Mouse (Mus musculus): Measurements from ENCODE around the gene Hmx1.

Gene Hmx1

GRCm38 (mm10) chr5:35398310-35398910 is 9.5 kb downstream of the Hmx1 start:
- DNase-seq (ENCODE audit: low spot score), result no peak

DNA sequence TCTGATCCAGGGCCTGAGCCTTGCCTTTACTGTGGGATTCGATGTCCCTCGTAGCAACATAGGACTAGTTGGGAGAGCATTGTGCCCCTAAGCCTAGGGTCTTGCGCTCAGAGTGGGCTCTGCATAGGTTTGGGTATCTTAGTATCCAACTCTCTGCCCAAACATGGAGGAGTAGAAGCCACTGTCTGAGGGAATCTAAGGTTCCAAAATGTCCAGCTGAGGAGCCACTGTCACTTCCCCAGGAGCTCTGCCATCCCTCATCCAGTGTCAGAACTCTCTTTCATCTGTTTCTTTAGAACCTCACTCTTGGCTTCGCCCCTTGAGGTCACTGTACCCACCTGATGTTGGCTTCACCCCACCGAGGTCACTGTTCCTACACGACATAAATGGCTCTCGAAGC is 10.2 kb downstream of the Hmx1 start:
- no peak for DNase-seq (ENCODE audit: low spot score)

GRCm38 (mm10) chr5:35399704-35400320 is 10.9 kb downstream of the Hmx1 start:
- DNase-seq (ENCODE audit: low spot score), result peak; percentile 24

- DNase-seq (ENCODE audit: low spot score), result no peak
Observed at GRCm38 (mm10) chr5:35401240-35401639, 12.3 kb downstream of the Hmx1 start.

GRCm38 (mm10) chr5:35407411-35407930 is 18.6 kb downstream of the Hmx1 start:
- DNase-seq (ENCODE audit: low spot score), result no peak

DNA sequence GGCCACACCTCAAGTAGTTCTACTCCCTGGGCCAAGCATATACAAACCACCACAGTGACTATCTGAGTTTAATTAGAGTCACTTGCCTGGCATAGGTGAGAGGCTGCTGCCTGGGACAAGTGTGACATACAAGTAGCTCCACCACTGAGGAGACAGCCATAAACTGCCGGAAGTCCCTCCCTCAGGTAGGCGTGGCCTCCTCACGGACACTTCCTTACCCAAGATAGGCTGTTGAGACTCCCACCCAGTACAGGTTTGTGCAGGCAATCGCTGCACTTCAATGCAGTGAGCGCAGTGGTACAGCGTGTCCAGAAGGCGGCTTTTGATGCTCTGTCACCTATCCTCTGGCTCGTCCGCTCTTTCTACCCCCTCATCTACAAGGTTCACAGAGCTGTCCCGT is 22.1 kb downstream of the Hmx1 start:
- DNase-seq (ENCODE audit: low spot score), result peak; percentile 53

DNA sequence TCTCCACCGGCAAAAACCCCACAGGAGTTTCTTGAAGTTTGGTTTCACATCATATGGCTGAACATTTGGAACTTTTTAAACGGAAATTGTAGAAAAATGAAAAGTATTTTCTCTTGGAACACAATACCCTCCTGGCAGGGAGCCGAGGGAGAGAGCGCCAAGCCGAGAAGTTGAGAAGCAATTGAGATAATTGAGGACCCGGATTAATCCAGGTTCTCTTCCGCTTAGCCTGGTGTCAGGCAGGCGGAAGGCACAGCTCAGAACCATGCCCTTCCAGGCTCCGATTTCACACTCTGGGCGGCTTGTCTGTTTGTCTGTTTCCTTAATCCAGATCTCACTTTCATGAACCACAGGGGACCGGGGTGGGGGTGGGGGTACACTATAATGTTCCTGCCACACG is 23.9 kb downstream of the Hmx1 start:
- no peak for DNase-seq (ENCODE audit: low spot score)

- no peak for DNase-seq (ENCODE audit: low spot score)
Observed at GRCm38 (mm10) chr5:35417707-35418106, 28.8 kb downstream of the Hmx1 start.

DNA sequence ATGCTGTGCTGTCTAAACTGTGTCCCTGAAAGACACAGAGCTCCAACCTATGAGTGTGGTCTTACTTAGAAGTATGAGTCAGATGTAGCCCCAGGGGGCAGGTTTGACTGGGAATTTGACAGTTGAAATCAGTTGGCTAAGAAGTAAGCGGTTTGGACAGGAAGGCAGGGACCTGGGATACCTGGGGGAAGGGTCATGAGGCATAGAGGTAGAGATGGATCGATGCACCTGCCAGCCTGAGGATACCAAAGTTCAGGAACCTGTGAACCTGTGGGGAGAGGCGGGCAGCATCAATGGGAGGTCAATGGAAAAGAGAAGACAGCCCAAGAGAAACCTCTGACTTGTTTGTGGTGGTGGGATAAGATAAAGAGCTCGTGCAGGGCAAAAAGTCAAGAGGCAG is 32.7 kb downstream of the Hmx1 start:
- no peak for DNase-seq (ENCODE audit: low spot score)

DNA sequence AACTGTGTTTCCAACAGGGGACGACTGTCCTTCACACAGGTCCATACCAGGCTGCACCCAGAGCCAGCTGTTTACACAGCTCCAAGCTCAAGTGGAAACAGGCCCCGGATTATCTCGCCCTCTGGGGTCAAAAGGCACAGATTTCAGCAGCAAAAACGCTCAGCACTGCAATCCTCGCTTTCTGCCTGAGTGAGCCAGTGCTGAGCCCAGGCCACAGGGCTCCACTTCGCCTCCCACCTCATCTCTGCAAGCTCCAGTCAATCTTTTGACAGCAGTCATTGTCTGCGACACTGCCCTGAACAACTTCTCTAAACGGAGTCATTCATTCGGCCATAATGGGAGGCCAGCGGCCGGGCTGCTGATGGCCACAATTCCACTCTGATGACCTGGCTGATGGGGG is 36.3 kb downstream of the Hmx1 start:
- DNase-seq (ENCODE audit: low spot score), result no peak

GRCm38 (mm10) chr5:35427901-35428300 is 39.0 kb downstream of the Hmx1 start:
- no peak for DNase-seq (ENCODE audit: low spot score)

GRCm38 (mm10) chr5:35428421-35428820 is 39.5 kb downstream of the Hmx1 start:
- DNase-seq (ENCODE audit: low spot score), result no peak

- DNase-seq (ENCODE audit: low spot score), result no peak
Observed at GRCm38 (mm10) chr5:35432098-35432497, 43.2 kb downstream of the Hmx1 start.

DNA sequence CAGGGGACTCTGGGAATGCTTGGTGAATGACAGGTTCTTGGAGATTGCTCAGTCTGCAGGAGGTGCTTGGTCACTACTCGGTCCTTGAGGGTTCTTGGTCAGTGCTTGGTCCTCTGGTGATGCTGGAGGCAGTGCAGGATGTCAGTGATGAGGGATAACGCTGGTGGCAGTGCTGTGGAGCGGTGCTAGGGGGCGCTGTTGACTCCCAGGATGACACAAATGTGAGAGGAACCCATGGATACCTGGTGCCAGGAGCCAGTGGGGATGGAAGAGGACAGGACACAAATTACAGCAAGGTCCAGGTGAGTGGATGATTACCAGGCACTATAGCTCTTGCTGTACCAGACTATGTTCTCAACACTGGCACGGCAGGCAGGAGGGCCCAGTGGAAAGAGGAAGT is 45.1 kb downstream of the Hmx1 start:
- DNase-seq (ENCODE audit: low spot score), result no peak

- no peak for DNase-seq (ENCODE audit: low spot score)
Observed at GRCm38 (mm10) chr5:35434703-35435102, 45.8 kb downstream of the Hmx1 start.

GRCm38 (mm10) chr5:35438805-35439204 is 49.9 kb downstream of the Hmx1 start:
- no peak for DNase-seq (ENCODE audit: low spot score)

GRCm38 (mm10) chr5:35440459-35440858 is 51.6 kb downstream of the Hmx1 start:
- no peak for DNase-seq (ENCODE audit: low spot score)

DNA sequence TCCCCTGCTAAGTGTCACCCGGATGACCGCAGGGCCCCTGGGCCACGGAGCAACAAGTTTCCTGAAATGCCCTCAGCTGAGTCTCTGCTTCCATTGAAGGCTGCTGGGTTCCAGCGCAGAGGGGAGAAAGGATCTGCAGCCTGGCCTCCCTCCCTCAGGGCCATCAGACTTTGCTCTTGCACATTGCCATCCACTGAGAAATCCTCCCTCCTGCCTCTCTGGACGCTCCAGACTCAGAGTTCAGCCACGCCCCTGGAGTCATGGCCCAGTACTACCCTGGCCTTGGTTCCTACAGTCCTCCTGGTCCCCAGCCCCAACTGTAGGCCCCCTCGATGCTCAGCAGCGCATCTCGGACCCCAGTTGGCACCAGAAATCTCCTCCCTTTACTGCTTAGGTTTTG is 52.5 kb downstream of the Hmx1 start:
- DNase-seq (ENCODE audit: low spot score), result no peak

- no peak for DNase-seq (ENCODE audit: low spot score)
Observed at GRCm38 (mm10) chr5:35444731-35445130, 55.8 kb downstream of the Hmx1 start.

DNA sequence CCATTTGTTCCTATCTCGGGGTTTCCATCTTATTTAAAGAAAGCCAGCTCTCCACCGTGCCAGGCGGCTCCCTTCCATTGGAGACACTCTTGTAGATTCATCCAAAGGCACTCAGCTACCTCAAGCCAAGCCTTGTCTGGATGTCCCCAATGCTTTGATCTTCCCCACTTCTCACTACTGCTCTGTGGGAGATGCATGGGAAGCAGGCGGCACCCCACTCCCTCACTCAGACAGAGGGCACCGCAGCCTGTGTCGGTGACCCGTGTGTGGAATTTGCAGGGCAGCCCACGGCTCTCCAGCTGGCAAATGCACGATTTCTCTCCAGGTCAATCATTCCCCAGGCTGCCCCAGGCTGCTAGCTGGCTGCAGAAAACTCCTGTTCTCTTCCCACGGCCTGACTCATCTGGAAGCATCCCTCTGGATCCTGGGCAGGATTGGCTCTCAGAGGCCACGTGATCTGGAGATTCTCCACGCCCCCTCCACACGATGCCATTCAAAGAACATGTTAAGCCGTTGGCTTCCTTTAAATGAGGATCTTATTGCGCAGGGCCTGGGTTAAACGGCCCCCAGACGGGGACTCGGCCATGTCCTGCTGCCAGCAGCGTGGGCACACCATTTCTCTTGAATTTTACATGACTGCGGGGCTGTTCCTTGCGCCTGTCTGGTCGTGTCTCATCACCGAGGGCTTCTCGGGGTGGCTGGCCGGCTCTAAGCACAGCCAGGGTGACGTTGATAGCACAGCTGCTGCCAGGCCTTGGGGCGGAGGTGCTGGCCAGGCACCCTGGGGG is 58.9 kb downstream of the Hmx1 start:
- peak; percentile 16 for DNase-seq (ENCODE audit: low spot score)
